Mouse (Mus musculus) liver, embryonic 14.5 days (tissue): Measurements from ENCODE around the gene Ddhd1.

Experiments
- CTCF ChIP-seq: IDR thresholded peaks from 2 replicates; pipeline ENCODE4 v1.5.1; 2016; ENCODE audit warnings: antibody characterized with exemption, low read depth, control low read depth
- EP300 ChIP-seq: IDR thresholded peaks from 2 replicates; pipeline ENCODE4 v1.6.1; 2016; ENCODE audit warnings: antibody characterized with exemption, low read depth

GRCm38 (mm10) chr14:45661575-45661974 is 3.6 kb upstream of the Ddhd1 start:
- TF ChIP-seq EP300 = no peak
- TF ChIP-seq CTCF = no peak
